Mouse (Mus musculus) adipocyte (in vitro differentiated cells): Measurements from ENCODE around the gene Olfr108.

Experiments
- DNase-seq: peaks from one replicate; pipeline ENCODE4 v3.0.0-alpha.2; 2016; ENCODE audit warnings: low spot score

The Olfr108 gene

DNA sequence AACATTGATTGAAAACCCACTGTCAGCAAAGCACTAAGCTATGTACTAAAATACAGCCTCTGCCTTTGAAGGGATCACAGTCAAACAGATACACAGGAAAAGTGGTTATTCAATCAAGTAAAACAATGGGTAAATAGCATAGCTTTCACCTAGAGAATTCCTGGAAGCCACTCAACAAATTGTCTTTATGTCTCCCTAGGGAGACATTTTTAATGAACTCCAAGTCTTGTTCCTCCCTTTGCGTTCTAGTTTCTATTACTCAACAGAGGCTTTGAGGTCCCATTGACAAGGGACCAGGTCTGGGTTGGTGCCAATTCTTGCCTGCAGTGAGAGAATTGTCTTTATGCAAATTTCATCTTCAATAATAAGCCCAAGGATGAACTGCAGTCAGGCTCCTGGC lies at the start of gene Olfr108:
Gene Olfr108 (plus strand): TSS at position 301 of the 400 bp plus-strand sequence.
- no peak for DNase-seq

DNA sequence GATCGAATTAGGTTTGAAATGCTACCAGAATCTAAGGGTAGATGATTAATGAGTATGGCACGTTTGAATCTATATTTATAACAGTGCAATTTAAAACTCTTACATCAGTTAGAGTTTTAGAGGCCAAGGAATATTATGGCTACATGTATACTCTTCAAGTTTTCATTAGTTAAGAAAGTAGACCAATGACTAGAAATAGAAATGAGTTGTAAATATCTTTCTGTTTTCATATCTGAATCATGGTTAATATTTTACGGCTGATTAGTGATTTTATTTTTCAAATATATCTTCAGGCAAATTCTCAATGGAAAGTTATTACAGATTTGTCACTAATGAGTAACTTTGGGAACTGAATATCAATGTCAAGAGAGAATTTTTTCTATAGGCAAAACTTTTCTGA lies 46.4 kb upstream of the Olfr108 start, which contains the start of gene Olfr107:
Gene Olfr107 (plus strand): TSS at position 301 of the 400 bp plus-strand sequence.
- DNase-seq, result no peak

- DNase-seq, result no peak
Measured at GRCm38 (mm10) chr17:37413380-37413779, 31.9 kb upstream of the Olfr108 start.

DNA sequence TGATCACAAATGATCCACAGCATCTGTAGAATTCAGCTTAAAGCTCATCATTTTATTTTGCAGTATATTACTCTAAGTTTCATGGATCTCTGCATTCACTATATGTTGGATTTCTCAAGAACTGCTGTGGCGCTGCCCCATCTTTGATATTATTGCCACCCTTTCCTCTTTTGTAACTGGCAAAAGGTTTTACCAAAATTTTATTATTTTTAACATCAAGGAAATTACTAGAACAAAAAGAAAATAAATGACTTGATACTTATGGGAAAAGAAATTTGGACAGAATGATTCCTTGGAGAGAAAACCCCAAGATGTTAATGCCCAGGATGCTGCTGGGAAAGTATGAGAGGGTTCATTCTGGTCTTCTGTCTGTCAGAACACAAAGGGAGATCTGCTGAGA lies 13.3 kb downstream of the Olfr108 start, which contains the start of gene Olfr109:
Gene Olfr109 (plus strand): TSS at position 301 of the 400 bp plus-strand sequence.
- no peak for DNase-seq

DNA sequence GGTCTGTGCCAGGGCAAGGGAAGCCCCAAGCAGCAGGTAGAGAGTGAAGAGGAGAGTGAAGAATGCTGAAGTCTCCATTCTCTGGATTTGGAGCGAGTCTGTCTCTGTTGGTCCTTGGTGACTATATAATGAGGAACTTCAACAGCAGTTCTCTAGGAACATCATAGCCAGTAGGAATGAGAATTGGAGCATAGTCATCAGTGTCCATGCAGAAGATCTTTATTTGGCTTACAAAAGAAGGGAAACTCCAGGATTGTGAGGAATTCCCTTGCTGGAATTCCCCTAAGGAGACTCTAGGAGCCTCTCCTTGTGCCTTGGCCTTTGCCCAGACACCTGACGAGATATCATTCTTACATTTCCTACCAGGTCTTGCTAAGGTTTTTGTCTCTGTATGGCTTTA lies 38.2 kb downstream of the Olfr108 start, which contains the start of gene H2-M2:
Gene H2-M2 (minus strand): TSS at position 101 of the 400 bp plus-strand sequence.
- no peak for DNase-seq

DNA sequence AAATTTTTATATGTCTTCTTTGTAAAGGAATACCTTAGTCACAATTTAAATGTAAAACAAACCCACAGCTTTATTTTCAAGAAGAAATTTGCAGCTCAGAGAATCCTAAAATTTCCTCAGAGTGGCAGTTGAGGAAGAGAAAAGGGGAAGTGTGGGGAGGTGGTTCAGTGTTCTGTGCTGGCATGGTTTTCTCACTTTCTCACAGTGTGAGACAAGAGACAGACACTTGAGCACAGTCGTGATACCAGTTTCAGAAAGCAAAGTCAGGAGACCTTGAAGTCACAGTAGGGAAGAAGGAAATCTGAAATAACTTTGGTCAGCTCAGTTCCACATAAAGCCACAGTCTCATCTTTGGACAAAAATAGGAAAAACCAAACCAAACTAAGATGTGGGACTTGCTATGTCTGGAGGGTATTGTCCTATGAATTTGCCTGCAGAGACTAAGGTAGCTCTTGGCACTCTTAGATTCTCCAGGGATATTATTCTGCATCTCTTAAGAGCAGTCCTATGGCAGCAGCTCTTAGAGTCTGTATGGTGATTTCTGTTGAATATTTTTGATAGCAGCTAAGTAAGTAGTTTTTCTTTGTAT lies 46.7 kb downstream of the Olfr108 start, which contains the start of gene Olfr110:
Gene Olfr110 (plus strand): TSS at position 539 of the 589 bp plus-strand sequence.
- no peak for DNase-seq
